9 mouse cellular contexts compared by ENCODE assay signal in genomic region chr12:25871001-25871461, GRCm38 (mm10).
DNase-seq lines count a peak whose midpoint lies in the region; ATAC-seq and TF ChIP-seq lines count a peak whose summit lies in the region.
"Had no signal": no experiment of that assay in that cellular context is flagged by ENCODE, and none has a peak within 500 bp of the region (broad histone marks: within the 10 kb centered on the region; RNA-seq: fewer than 3 reads in every experiment).

No protein-coding gene starts in this region.

- intact Hi-C loops in left cerebral cortex, postnatal 4 days (cut with DNase I), result loop anchor here (10.0 kb wide), 1 partner anchor 776 kb away; the partner anchor contains the start of gene Id2

- no peaks in the 10 kb centered on the region for H3K4me1 ChIP-seq in heart, embryonic 12.5 days (replicated peaks)
- peaks cover 11% of the 10 kb centered on the region for H3K4me1 ChIP-seq in hindbrain, embryonic 12.5 days
- no peaks in the 10 kb centered on the region for H3K4me1 ChIP-seq in kidney, embryonic 16.5 days (ENCODE audit: insufficient read depth, low read length)
- no peaks in the 10 kb centered on the region for H3K4me1 ChIP-seq in stomach, postnatal 0 days (replicated peaks; ENCODE audit: control insufficient read depth, insufficient read depth)

- H3K4me2 ChIP-seq in heart, embryonic 12.5 days, result no peak overlapping the region
- H3K4me2 ChIP-seq in hindbrain, embryonic 12.5 days (replicated peaks), result peak overlapping the region; percentile 38
- H3K4me2 ChIP-seq in kidney, embryonic 16.5 days (replicated peaks; ENCODE audit: low read depth, low read length), result no peak overlapping the region
- no peak overlapping the region for H3K4me2 ChIP-seq in stomach, postnatal 0 days (replicated peaks; ENCODE audit: low read depth)

- TF ChIP-seq EP300 in stomach, postnatal 0 days (optimal IDR thresholded peaks at IDR 0.05), result no peak

- ATAC-seq in heart, embryonic 12.5 days (ENCODE audit: insufficient number of reproducible peaks, low FRiP score), result no peak
- ATAC-seq in hindbrain, embryonic 12.5 days (ENCODE audit: low FRiP score), result peak; percentile 96
- ATAC-seq in kidney, embryonic 16.5 days (ENCODE audit: low FRiP score, low TSS enrichment), result no peak
- no peak for ATAC-seq in stomach, postnatal 0 days (ENCODE audit: low FRiP score, low TSS enrichment)

- WGBS in heart, embryonic 12.5 days, result 63% methylated on average over 11 of the region's 11 CpGs
- WGBS in hindbrain, embryonic 12.5 days, result 43% methylated on average over 11 of the region's 11 CpGs
- 65% methylated on average over 11 of the region's 11 CpGs for WGBS in kidney, embryonic 16.5 days
- WGBS in stomach, postnatal 0 days, result 62% methylated on average over 11 of the region's 11 CpGs

- no peak overlapping the region for H3K27ac ChIP-seq in heart, embryonic 12.5 days (ENCODE audit: poor library complexity, severe bottlenecking)
- H3K27ac ChIP-seq in hindbrain, embryonic 12.5 days, result peak overlapping the region; percentile 57; the same call in 1 of the 2 replicates
- no peak overlapping the region for H3K27ac ChIP-seq in kidney, embryonic 16.5 days (ENCODE audit: low read length)
- H3K27ac ChIP-seq in stomach, postnatal 0 days (replicated peaks), result no peak overlapping the region
- H3K27ac ChIP-seq: macrophage had no signal

- no peak overlapping the region for H3K9ac ChIP-seq in heart, embryonic 12.5 days
- no peak overlapping the region for H3K9ac ChIP-seq in hindbrain, embryonic 12.5 days
- no peak overlapping the region for H3K9ac ChIP-seq in kidney, embryonic 16.5 days (replicated peaks; ENCODE audit: low read length)
- no peak overlapping the region for H3K9ac ChIP-seq in stomach, postnatal 0 days (ENCODE audit: low read length)

- H3K4me3 ChIP-seq in heart, embryonic 12.5 days, result no peak overlapping the region
- H3K4me3 ChIP-seq in hindbrain, embryonic 12.5 days, result no peak overlapping the region
- no peak overlapping the region for H3K4me3 ChIP-seq in kidney, embryonic 16.5 days (ENCODE audit: low read length)
- H3K4me3 ChIP-seq in stomach, postnatal 0 days (ENCODE audit: low read depth, low read length), result no peak overlapping the region

- H3K27me3 ChIP-seq in heart, embryonic 12.5 days (replicated peaks), result no peaks in the 10 kb centered on the region
- H3K27me3 ChIP-seq in hindbrain, embryonic 12.5 days, result no peaks in the 10 kb centered on the region
- H3K27me3 ChIP-seq in kidney, embryonic 16.5 days (ENCODE audit: insufficient read depth, low read length), result no peaks in the 10 kb centered on the region
- no peaks in the 10 kb centered on the region for H3K27me3 ChIP-seq in stomach, postnatal 0 days (ENCODE audit: control insufficient read depth, insufficient read depth, low read length)

- DNase-seq in heart, adult 11 months, result peak; percentile 79
- DNase-seq in left cerebral cortex, postnatal 4 days, result peak; percentile 78
- peak; percentile 49 to 54 for DNase-seq in right cerebral cortex, postnatal 36 days (ENCODE audit: low spot score in 2 of 2)
- DNase-seq in stomach, postnatal 0 days (ENCODE audit: low spot score), result no peak
- DNase-seq in B cell, adult 2 months, result no peak

- H3K36me3 ChIP-seq in heart, embryonic 12.5 days, result no peaks in the 10 kb centered on the region
- no peaks in the 10 kb centered on the region for H3K36me3 ChIP-seq in hindbrain, embryonic 12.5 days
- H3K36me3 ChIP-seq in kidney, embryonic 16.5 days (ENCODE audit: insufficient read depth, low read length), result no peaks in the 10 kb centered on the region
- no peaks in the 10 kb centered on the region for H3K36me3 ChIP-seq in stomach, postnatal 0 days (ENCODE audit: control insufficient read depth, insufficient read depth, low read length)

- no peaks in the 10 kb centered on the region for H3K9me3 ChIP-seq in heart, embryonic 12.5 days (replicated peaks)
- no peaks in the 10 kb centered on the region for H3K9me3 ChIP-seq in hindbrain, embryonic 12.5 days (replicated peaks)
- H3K9me3 ChIP-seq in kidney, embryonic 16.5 days (ENCODE audit: low read length), result no peaks in the 10 kb centered on the region
- H3K9me3 ChIP-seq in stomach, postnatal 0 days (ENCODE audit: control insufficient read depth, low read length), result no peaks in the 10 kb centered on the region

- no peak for TF ChIP-seq CTCF in stomach, postnatal 0 days (IDR thresholded peaks at IDR 0.05; ENCODE audit: low read depth)

Comparison
In these comparisons a context has a peak if more than half of its experiments do, and no peak if none do; other contexts are left out.
1. DNase-seq: peak in heart, adult 11 months (single experiment), left cerebral cortex, postnatal 4 days (single experiment) and right cerebral cortex, postnatal 36 days (2 of 2); none in stomach, postnatal 0 days (single experiment) and B cell, adult 2 months (0 of 2).